Mouse (Mus musculus): ENCODE data around the gene Ddx41. TPM values are rescaled to one million over a fixed set of nuclear protein-coding genes. Genes with fewer than 3 reads are reported as not detected.

The Ddx41 gene
- total RNA-seq, 4 experiments from 2014 or later: 8.3 to 12.2 (median 9.2) TPM

DNA sequence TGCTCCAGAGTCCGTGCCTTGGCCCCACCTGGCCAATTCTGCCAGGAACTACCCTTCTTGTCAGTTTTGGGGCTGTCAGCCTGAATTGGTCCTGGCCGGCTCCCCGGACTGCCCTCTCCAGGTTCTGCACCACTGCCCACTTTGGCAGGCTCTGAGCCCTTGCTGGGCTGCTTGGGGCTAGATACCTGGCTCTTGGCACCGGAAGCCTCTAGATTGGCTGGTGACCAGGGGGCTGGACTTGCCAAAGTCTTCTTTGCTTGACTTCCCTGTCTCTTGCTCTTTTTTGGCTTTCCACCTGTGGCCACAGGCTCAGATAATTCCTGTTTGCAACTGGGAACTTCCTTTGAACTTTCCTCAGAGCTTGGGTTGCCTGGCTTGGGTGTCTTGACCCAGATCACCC is 6.4 kb upstream of the Ddx41 start:
- no peak for DNase-seq (ENCODE audit: low spot score in 2 of 2)

DNA sequence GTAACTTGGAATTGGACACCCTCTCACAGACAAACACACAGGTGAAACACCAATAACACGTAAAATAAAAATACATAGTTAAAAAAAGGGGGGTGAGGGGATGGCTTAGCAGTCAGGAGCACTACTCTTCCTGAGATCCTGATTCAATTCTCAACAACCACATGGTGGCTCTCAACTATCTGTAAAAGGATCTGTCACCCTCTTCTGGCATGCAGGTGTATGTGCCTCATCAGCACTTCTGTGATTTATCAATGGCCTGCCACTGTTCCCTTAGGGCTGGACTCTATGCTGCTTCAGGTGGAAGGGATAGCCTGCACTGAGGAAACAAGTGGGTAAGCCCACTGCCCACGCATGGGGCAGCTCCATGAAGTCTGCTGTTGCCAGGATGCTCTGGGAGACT is 4.5 kb upstream of the Ddx41 start:
- DNase-seq (ENCODE audit: low spot score in 2 of 2): no peak

DNA sequence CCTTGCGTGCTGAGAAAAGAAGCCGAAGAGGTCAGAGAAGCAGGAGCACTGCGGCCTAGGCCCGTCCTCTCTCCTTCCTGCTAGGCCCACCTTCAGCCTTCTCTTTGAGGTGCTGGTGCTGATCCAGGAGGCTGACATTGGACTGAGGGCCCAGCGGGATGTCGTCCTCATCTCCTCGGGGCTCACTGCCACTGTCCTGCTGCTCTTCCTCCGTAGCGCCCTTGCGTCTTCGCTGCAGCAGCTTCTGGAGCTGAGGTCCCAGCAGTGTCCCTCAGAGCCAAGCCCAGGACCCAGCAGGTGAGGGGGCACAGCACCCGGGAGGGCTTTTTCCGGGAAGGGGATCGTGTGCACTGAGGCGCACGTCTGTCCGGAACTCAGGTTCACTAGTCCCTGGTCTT is 663 bp downstream of the Ddx41 start:
- no peak for DNase-seq (ENCODE audit: low spot score in 2 of 2)

DNA sequence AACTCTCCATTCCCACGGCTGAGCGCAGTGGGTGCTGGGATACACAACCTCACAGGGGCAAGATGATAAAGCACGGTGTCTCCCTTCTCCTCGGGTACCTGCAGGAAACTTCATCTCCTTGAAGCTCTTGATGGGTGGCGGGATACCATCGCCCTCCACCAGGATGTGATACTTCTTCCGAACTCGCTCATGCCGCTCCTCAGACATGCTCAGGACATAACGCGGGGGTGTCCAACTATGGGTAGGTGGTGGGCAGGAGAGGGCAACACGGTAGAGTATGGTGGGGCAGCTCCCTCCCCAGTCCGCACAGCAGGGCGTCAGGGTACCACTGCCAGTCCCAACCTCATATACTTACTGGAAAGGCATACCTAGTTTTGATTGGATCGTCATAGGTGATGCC is 1.3 kb downstream of the Ddx41 start:
- DNase-seq (ENCODE audit: low spot score in 2 of 2): no peak

DNA sequence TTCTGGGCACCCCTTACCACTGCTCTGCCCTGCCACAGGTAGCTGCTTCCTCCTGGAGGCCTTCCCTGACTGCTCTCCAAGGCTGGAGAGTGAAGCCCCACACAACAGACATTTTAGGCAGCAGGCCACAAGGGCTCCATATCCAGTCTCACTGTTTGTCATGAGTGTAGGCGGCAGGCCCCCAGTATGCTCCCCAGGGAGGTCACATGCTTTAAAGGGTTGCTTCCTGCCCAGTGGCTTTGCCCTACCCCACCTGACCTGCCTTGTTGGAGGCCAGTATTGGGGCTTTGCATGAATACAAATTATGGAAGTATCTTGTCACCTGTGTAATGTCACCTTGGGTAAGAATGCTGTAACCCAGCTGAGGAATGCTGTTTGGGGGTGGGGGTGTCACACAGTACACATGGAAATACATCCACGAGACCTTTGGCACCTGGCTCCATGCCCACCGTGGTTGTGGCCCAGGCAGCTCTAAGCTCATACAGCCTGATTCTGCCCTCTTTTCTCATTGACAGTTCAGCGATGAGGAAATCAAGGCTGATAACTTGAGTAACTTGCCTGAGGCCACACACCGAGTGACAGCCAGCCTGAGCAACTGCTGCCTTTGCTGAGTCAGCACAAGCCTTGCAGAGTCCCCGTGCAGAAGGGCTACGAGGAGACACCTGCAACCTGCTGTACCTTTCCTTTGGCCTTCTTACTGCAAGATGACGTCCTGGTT is 7.1 kb downstream of the Ddx41 start, which contains the start of gene Dok3:
Gene Dok3 (minus strand): TSS at position 99 of the 718 bp plus-strand sequence.
- no peak for DNase-seq (ENCODE audit: low spot score in 2 of 2)

DNA sequence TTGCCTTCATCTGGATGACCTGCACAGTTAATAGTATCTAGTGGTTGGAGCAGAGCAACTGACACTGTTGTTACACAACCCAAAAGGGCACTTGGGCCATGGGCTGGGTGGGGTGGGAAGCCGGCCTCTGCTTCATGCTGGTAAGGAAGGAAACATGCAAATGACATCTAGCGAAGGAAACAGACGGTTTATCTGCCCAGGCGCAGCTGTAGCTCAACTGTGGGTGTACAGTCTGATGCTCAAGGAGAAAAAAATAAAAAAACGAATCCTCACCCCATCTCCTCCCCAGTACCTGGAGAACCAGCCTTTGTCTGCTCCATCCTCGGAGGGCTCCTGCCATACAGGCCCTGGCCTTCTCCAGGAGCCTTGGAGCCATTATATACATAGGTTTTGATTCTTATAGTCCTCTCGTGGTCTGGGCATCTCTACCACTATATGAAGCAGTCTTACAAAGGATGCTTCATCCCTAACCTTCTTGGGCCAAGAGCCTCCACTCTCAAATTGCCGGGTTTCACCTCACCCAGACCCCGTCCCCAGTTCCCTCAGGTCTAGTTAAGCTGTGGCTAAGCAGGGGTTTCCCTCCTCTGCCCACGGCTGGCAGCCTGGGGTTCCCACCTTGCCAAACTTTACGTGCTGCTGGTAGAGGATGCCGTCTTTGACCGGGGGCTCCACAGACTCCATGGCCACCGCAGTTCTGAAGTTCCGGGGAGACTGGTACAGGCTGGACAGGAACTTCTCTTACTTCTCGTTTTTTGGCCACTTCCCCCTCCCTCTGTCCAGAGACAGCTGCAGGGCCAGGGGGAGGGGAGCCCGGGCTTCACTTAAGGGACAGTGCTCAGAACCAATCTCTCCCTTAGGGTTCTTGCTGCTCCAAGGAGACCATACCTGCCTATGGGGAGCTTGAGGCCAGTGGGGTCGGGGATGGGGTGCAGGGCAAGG is 8.4 kb downstream of the Ddx41 start:
- DNase-seq (ENCODE audit: low spot score in 2 of 2): no peak

DNA sequence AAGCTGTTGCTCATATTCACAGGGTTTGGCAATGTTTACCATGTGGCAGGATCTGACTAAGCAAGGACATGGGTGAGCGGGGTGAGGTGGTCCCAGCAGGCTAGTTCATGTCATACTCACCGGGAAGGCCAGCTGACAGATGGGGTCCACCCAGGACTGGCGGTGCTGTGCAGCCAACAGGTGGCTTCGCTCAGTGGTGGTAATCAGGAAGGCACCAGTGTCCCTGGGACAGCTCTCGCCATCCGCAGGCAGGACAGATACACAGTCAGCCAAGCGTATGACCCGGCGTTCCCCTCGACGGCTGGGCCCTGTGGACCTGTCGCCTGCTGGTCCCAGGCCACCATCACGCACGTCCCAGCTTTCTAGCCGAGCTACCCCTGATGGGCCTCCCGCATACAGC is 9.2 kb downstream of the Ddx41 start:
- DNase-seq (ENCODE audit: low spot score in 2 of 2): no peak

DNA sequence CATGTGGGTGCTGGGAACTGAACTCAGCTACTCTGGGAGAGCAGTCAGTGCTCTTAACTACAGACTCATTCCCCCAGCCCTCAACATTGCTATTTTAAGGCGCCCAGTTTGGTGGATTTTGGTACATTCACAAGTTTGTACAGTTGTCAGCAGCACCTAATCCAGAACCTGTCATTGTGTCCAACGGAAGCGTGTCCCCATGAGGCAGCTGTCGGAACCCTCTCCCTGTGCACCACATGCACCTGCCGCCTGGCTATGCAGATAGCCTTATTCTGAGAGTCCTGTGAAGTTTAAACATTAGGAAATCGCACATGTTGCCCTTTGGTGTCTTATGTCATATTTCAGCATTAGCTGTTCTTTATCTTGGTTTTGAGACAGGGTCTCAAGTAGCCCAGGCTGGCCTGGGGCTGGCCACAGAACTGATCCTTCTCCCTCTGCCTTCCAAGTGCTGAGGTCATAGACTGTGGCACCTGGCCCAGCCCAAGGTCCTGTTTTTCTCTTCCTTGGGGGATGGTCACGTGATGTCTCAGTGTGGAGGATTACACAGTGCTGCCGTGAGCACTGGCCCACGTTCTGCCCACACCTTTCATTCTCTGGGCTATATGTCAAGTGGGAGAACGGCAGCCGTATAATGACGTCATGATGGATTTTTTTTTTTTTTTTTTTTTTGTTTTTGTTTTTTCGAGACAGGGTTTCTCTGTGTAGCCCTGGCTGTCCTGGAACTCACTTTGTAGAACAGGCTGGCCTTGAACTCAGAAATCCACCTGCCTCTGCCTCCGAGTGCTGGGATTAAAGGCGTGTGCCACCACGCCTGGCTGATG is 10.5 kb downstream of the Ddx41 start:
- DNase-seq (ENCODE audit: low spot score in 2 of 2): no peak

DNA sequence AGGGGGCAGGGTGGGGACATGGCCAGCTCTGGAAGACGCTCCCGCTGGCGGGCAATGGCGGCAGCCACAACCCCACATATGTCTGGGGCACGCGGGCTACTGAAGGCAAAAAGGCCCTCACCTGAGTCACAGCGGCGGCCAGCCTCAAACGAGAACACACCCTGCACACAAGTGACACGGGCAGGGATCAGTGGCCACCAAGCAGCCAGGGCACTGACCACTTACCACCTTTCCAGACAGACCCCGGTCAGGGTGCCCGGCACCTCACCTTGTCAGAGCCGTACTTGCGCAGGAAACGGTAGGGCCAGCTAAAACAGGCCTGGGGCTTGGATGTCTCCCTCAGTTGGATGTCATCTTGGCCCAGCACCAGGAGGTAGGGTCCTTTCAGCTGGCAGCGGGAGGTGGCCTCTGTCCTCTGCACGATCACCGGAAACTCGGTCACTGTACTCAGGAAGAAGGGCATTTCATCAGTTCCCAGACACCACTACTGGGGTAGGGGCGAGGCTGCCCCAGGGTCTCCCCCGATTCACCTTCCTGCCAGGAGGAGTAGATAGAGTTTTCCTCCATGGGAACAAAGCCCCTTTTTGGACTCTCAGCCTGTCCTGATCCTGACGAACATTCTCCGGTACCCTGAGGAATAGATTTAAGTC is 12.4 kb downstream of the Ddx41 start:
- no peak for DNase-seq (ENCODE audit: low spot score in 2 of 2)

DNA sequence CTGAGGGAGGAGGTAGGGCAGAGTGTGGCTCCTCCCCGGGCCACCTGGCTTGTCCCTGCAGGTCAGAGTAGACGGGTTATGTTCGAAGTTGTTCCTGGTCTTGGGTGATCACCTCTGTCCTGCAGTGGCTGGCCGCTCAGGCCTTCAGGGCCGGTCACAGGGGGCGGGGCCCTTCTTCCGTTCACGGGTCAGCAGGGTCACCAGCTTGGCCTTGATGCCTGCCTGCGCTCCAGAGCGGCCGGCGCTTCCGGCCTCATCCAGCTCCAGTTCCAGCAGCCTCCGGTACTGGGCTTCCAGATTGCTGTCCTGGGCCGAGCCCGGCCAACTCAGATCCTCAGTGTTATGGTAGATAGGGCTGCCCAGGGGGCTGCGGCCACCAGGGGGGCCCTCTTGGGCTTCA is 13.2 kb downstream of the Ddx41 start:
- DNase-seq (ENCODE audit: low spot score in 2 of 2): no peak

DNA sequence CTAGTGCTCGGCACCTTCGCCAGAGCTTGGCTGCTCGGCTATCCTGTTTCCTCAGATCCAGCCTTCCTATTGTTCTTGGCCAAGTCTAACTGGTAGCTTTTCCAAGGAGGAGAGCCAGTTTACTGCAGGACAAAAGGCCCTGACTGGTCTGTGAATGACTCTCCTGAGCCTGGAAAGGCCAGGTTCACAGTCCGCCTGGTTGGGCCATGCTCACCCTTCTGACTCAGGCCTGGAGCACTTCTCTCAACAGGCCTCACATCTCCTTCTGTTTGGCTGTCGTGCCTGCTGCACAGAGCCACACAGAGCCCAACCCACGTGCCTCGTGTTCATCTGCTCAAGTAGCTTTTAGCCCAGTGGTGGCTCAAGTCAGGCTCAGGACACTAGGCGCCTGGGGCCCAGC is 13.7 kb downstream of the Ddx41 start:
- no peak for DNase-seq (ENCODE audit: low spot score in 2 of 2)

DNA sequence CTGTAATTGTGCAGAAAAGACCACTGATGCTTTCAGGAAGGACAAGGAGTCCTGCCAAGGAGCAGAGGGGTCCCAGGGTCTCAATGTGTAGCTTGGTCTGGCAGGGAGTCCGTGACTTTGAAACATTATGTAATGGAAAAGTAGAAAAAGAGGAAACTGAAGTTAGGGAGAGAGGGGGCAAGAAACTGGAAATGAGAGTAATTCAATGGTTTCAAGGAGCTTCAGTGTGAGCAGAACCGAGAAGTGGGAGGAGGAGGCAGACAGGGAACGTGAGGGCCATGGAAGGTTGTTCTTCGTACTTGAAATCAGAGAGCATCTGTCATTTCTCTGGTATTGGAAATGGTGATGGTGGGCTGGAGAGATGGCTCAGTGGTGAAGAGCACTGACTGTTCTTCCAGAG is 16.9 kb downstream of the Ddx41 start:
- no peak for DNase-seq (ENCODE audit: low spot score in 2 of 2)

DNA sequence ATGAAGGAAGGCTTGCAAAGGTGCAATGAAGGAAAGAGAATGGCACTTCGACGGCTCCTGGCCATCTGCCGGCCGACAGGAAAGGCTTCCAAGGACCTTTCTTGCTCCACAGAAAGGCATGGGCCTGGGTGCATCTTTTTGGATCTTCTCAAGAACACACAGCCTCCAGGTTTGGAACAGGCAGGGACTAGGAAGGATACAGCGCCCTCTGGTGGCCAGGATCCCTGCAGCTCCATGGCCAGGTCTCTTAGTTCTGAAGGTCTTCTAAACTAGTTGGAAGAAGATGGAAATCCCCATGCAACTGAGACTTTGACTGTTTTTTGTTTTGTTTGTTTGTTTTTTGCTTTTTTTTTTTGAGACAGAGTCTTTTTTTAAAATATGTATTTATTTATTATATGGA is 19.5 kb downstream of the Ddx41 start:
- peak; percentile 79 to 80 for DNase-seq (ENCODE audit: low spot score in 2 of 2)

DNA sequence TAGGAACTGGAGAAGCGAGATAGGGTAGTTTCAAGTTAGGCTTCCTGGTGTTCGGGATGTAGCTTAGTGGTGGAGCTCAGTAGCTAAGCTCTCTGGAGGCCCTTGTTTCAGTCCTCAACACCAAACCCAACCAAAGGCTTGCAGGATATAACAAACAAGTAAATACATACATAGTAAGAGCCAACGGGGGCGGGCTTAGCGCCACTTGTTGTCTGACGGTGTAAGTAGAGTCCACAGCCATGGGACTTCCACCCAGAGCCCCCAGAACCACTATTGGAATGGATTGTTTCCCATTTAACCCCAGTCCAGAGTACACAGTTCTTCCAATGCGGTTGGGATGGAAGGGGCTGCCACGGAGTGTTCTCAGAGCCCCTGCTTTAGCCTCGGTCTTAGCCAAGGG is 22.6 kb downstream of the Ddx41 start:
- no peak for DNase-seq (ENCODE audit: low spot score in 2 of 2)

DNA sequence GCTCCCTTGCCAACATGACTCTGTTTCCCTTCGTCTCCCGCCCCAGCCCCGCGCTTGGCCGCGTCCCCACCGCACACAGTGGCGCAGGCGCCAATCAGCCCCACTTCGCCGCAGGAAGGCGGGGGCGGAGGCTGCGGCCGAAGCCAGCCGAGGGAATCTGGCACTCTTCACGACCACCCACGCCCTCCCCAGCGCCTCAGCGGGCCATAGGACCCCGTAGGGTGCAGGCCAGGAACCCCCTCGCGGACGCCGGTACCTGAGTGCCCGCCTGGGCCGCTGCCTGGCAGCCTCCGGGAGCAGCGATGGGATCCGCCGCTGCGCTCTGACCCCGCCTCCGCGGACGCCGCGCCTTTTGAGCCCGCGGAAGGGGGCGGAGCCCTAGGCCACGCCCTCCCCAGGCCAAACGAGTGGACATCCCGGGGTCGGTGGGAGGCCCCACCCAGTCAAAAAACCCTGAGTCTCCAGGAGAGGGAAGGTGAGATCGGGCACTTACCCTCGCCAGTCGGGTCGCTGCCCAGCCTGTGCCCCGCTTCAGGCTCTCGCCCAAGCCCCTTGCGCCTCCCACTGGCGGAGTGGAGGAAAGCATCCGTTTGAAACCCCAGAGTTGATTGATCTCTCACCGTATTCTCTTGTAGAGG is 23.2 kb downstream of the Ddx41 start, which contains the start of gene Pdlim7:
Gene Pdlim7 (minus strand): TSS at position 566 of the 638 bp plus-strand sequence.
- DNase-seq (ENCODE audit: low spot score in 2 of 2): peak; percentile 94 to 95

DNA sequence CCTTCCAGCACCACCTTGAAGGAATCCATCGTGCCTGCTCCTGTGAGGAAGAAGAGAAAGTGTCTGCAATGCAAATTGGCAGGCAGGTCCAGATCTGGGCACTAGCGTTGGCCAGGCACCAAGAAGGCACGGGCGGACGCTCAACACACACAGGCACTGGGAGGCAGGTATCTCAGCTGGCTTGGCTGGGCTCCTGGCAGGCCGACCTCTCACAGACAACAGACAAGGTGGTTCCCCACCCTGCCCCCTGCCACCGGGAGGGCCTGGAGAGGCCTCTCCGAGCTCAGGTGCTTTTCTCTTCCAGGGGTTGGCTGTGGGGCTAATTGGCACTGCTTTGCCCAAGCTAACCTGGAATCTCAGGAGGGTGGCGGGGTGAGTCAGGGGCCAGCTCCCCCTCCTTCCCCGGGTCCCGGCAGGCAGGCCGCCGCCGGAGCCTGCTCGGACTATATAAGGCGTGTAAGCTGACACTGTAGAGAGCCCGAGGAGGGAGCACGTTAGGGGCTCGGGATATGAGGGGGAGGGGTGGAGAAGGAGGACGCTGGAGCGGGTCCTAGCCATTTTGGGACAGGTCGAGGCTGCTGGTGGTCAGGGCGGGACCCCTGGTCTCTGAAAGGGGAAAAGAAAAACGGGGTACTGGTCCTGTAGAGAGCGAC is 24.0 kb downstream of the Ddx41 start:
- DNase-seq (ENCODE audit: low spot score in 2 of 2): peak; percentile 65 to 80

DNA sequence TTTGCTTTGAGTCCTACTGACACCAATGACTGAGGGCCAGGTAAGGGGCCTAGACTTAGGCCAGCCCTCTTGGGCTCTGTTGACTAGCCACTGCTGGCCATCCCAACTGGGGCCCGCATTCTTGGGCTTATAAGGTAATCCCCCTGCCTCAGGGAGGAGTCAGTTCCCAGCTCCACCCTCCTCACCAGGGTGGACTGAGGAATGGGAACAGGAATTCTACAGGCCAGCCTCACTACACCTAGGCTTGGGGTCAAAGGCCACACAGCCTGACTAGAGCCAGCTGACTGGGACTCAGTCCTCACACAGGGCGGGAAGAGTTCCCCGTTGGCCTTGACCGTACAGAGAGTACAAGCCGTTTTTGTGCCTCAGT is 25.0 kb downstream of the Ddx41 start:
- no peak for DNase-seq (ENCODE audit: low spot score in 2 of 2)

DNA sequence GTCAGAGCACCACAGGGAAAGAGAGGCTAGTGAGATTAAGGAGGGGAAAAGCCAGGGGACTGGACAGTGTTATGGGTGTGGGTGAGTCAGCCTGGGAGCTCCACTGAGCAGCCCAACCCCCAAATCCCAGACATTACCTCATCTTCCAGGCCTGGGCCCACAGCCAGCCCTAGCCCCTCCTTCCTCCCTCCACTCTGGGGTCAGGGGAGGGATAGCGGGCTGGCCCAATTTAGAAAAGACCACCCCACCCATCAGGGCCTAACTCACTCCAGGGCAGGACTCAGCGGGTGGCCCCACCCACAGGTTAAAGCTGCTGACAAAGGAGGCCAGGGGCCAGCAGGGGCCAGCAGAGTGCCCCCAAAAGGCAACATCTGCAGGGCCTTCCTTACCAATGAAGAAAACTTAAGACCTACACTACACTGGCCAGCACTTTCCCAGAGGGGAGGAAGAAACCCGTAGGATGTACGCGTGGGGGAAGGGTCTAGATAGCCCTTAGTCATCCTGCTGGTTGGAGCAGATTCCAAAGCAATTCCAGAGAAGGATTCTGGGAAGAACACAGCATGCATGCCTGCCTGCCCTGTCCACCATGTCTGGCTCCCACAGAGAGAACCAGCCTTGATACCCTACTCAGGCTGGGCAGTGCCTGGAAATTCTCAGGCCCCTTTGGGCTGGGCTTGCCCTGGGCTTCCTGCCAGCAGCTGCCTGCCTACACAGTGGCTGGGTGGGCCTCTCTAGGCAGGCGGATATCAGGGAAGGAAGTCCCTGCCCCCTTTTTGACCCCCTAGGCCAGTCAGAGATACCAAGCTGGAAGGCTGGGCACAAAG is 25.6 kb downstream of the Ddx41 start:
- peak; percentile 78 to 81 for DNase-seq (ENCODE audit: low spot score in 2 of 2)

DNA sequence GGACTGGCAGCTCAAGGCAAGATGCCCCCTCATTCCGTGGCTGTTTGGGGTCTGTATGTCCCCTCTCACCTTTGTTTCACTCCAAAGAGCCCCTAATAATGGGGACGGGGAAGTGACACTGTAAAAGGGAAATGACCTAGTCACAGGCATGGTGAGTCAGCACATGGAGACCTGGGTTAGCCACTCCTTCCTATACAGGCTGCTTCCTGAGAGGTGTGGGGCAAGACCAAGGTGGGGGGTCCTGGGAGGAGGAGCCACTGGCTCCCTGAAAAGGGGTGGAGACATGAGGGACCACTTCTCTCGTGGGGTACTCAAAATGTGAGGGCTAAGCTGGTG is 26.2 kb downstream of the Ddx41 start:
- DNase-seq (ENCODE audit: low spot score in 2 of 2): no peak

All from gastrocnemius, adult 8-10 months (tissue).